Mouse (Mus musculus): ENCODE data around the gene Slc25a15. TPM values are rescaled to one million over a fixed set of nuclear protein-coding genes. Genes with fewer than 3 reads are reported as not detected.

The Slc25a15 gene
- polyA plus RNA-seq, 1 experiment: 8.8 TPM

DNA sequence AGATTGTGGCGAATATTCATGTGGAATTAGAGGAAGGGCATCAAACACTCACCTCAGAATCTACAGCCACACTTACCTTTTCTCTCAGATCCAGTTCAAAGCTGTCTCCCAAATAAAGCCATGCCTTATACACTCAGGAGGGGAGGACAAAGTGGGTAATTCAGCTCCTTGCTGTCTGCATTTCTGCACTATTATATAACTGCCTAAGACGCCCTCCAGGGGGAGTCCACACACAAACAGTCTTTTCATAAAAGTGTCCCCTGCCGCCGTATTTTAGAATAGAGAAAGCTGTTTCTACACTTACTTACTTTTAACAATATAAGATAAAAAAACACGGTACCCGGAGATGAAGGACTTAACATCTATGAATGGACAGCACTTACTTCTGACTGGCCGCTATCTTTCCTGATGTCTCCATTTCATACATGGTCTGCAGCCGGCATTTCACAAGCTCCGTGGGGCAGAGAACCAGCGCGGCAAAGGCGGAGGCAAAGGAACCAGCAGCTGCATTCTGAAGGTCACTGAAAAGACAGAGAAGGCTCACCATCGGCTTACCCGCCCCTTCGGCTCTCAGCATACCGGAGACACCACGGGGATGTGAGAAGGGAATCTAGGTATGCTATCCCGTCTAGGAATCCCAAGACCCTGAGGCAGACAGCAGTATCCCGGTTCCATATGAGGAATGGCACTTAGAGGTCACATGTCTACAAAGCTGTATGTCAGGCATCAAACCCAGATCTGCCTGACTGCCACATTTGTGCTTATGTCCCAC is 15.4 kb downstream of the Slc25a15 start:
- H3K4me1 ChIP-seq (ENCODE audit: control insufficient read depth, insufficient read depth, insufficient read length, low read length): no peaks in the 10 kb centered on the region
- no peak overlapping the region for H3K4me3 ChIP-seq (ENCODE audit: insufficient read depth, low read depth, low read length)
- H3K27ac ChIP-seq (replicated peaks; ENCODE audit: low read depth, low read length): no peak overlapping the region

DNA sequence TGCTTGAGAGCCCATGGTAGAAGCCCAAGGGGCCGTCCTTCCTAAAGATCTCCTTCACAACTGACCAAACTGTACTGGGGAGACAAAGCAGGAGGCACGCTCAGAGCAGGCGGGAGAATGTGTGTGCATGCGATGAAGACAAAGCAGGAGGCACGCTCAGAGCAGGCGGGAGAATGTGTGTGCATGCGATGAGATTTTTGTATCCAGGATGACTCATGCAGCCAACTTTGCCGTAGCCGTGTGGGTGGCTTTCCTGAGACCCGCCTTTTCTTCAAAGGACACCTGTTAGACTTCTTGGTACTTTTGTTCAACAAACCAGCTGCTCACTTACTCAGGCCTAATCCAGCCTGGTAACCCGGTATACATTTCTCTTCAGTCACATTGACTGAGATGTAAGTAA is 17.5 kb downstream of the Slc25a15 start:
- H3K27ac ChIP-seq (replicated peaks; ENCODE audit: low read depth, low read length): no peak overlapping the region
- H3K4me3 ChIP-seq (ENCODE audit: insufficient read depth, low read depth, low read length): no peak overlapping the region
- H3K4me1 ChIP-seq (ENCODE audit: control insufficient read depth, insufficient read depth, insufficient read length, low read length): no peaks in the 10 kb centered on the region

DNA sequence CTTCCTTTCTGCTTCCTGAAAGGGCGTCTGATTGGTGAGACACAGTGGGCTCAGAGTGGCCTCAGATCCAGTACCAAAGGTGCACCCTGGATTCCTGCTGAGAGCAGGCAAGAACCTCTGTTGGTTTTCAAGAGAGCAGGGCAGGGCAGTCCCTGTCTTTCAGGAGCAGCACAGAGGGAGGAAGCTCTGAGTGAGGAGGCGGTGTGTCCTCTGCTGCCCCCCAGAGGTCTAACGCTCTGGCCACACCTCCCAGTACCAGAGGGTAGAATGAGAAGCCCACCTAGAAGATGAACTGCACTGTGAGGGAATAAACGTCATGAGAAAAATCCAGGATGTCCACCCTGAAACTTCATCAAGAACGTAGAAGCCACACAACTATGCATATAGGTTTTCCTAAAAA is 21.5 kb downstream of the Slc25a15 start:
- Histone ChIP-seq H3K27ac (replicated peaks; ENCODE audit: low read depth, low read length) (no peak overlapping the region), H3K4me1 (ENCODE audit: control insufficient read depth, insufficient read depth, insufficient read length, low read length) (no peaks in the 10 kb centered on the region), H3K4me3 (ENCODE audit: insufficient read depth, low read depth, low read length) (no peak overlapping the region)

DNA sequence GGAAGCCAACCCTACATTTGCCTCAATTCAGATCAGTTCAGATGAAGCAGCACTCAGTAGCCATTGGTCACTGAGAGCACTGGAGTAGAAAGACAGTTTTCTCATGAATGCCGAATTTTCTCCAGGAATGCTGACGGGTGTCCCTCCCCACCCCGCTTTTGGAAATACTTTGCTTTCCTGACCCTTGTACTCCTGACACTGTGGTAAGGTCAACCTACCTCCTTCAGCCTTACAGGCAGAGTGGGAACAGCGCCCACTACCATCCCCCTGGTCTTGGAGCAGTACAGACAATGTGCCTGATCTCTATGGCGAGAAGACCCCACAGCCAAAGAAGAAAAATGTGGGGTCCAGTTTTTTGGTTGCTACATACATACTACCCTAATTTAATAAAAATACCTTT is 22.1 kb downstream of the Slc25a15 start:
- no peaks in the 10 kb centered on the region for H3K4me1 ChIP-seq (ENCODE audit: control insufficient read depth, insufficient read depth, insufficient read length, low read length)
- no peak overlapping the region for H3K4me3 ChIP-seq (ENCODE audit: insufficient read depth, low read depth, low read length)
- no peak overlapping the region for H3K27ac ChIP-seq (replicated peaks; ENCODE audit: low read depth, low read length)

DNA sequence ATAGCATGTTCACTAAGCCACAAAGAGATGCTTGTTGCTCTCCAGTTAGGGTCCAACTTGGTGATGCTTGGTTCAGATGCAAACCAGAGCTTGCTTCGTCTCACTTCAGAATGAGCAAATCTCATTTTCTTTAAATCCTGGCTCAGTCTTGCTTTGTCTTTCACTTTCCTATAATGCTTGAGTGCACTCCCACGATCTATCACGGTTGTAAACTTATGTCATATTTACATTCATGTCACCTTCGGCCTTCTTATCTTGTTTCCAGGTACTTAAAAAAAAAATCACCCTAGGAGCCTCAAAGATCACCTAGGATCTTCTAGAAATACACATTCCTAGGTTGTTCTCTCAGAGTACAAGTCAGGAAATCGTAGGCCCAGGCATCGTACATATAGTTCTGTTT is 38.5 kb downstream of the Slc25a15 start:
- H3K27ac ChIP-seq (replicated peaks; ENCODE audit: low read depth, low read length): no peak overlapping the region
- no peak overlapping the region for H3K4me3 ChIP-seq (ENCODE audit: insufficient read depth, low read depth, low read length)
- H3K4me1 ChIP-seq (ENCODE audit: control insufficient read depth, insufficient read depth, insufficient read length, low read length): no peaks in the 10 kb centered on the region

DNA sequence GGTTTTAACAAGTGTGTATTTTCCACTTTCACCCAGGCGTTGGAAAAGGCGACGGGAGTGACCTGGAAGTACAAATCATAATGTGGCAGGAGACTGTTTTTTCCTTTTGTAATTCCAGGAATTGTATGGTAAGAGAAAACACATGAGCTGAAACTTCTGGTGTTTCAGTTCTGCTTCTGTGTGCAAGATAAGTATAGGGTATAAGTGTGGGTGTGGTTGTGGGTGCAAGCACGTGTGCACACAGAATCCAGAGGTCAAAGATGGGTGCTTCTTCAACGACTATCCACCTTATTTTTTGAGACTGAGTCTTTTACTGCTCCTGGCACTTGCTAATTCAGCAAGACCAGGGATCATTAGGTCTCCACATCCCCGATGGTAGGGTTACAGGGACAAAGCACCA is 39.0 kb downstream of the Slc25a15 start:
- H3K4me1 ChIP-seq (ENCODE audit: control insufficient read depth, insufficient read depth, insufficient read length, low read length): no peaks in the 10 kb centered on the region

DNA sequence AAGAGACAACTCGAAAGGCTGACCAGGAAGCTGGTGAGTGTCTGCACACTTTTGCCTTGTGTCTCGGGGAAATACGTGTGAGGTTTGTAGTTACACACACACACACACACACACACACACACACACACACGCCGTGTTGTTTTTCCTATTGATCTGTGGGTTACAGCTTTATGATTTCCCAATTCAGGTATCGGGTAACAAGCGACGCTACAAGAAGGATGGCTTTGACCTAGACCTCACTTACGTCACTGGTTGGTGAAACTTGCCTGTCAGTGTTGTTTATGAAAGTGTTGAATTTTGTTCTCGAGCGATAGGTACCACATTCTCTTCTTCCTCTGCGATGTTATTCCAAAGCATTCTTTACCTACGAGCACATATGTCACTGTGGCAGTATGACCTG is 63.0 kb downstream of the Slc25a15 start:
- no peak overlapping the region for H3K27ac ChIP-seq (replicated peaks; ENCODE audit: low read depth, low read length)
- H3K4me3 ChIP-seq (ENCODE audit: insufficient read depth, low read depth, low read length): no peak overlapping the region
- no peaks in the 10 kb centered on the region for H3K4me1 ChIP-seq (ENCODE audit: control insufficient read depth, insufficient read depth, insufficient read length, low read length)

More for the DNA sequence above, 39.0 kb downstream of the Slc25a15 start:
- Histone ChIP-seq H3K4me3 (ENCODE audit: insufficient read depth, low read depth, low read length) (no peak overlapping the region), H3K27ac (replicated peaks; ENCODE audit: low read depth, low read length) (no peak overlapping the region)

Other genes starting within 250 kb of the Slc25a15 start
- gene Nek3, start 232.2 kb downstream of the Slc25a15 start, polyA plus RNA-seq (2012; ENCODE audit: insufficient read depth, insufficient read length, missing spikeins): 0.58 and 1.4 TPM in 2 replicates
- 1.1 TPM in 1 of 2 replicates, not detected in the other for gene Ckap2, start 212.8 kb downstream of the Slc25a15 start, polyA plus RNA-seq (2012; ENCODE audit: insufficient read depth, insufficient read length, missing spikeins)
- gene Vps36, start 205.8 kb downstream of the Slc25a15 start, polyA plus RNA-seq (2012; ENCODE audit: insufficient read depth, insufficient read length, missing spikeins): 27.1 and 35.2 TPM in 2 replicates
- gene Thsd1, start 171.3 kb downstream of the Slc25a15 start, polyA plus RNA-seq (2012; ENCODE audit: insufficient read depth, insufficient read length, missing spikeins): 1.0 and 1.4 TPM in 2 replicates
- 0.71 and 1.1 TPM in 2 replicates for gene Tpte, start 115.2 kb downstream of the Slc25a15 start, polyA plus RNA-seq (2012; ENCODE audit: insufficient read depth, insufficient read length, missing spikeins)
- gene Mrps31, start 12.8 kb upstream of the Slc25a15 start, polyA plus RNA-seq (2012; ENCODE audit: insufficient read depth, insufficient read length, missing spikeins): 85.5 and 102 TPM in 2 replicates

All from brown adipose tissue, adult 24 weeks (tissue).